Mouse (Mus musculus): ENCODE results near the gene Krtap4-6. TPM values are rescaled to one million over a fixed set of nuclear protein-coding genes. Genes with fewer than 3 reads are reported as not detected.
"Not testable (repeated sequence)": the region's sequence is repeated elsewhere in the genome, so short reads cannot be mapped to it uniquely, and the experiment has no call there.

The Krtap4-6 gene
- polyA plus RNA-seq, 1 experiment from 2014 or later = not detected

DNA sequence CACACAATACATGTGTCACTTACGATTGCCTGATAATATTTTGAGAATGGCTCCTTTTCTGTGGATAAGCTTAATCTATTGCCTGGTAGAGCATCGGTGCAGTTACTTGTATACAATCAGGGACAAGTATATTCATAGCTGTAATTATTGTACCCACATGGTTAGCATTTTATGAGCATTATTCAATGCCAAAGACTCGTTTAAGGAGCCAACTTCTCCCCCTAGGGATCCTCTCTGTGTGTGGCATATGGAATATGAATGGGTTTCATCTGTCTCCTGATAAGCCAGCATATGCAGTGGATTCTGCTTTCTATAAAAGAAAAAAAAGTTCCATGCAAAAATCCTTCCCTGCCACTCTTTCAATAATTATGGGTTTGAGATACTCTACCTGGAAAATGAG, 21.4 kb downstream of the Krtap4-6 start:
- H3K27ac ChIP-seq (ENCODE audit: low read length) = no peak overlapping the region
- no peaks in the 10 kb centered on the region for H3K27me3 ChIP-seq (replicated peaks; ENCODE audit: control insufficient read depth, insufficient read depth, low read length)
- H3K4me2 ChIP-seq (ENCODE audit: low read depth, low read length) = no peak overlapping the region
- no peaks in the 10 kb centered on the region for H3K4me1 ChIP-seq (ENCODE audit: control insufficient read depth, insufficient read depth, low read length)
- no peak overlapping the region for H3K9ac ChIP-seq (ENCODE audit: low read depth, low read length)
- no peak for ATAC-seq
- no peaks in the 10 kb centered on the region for H3K36me3 ChIP-seq (ENCODE audit: control insufficient read depth, insufficient read depth, low read length)
- WGBS = 76% methylated on average over 3 of the region's 3 CpGs
- H3K9me3 ChIP-seq (ENCODE audit: control insufficient read depth, low read length) = no peaks in the 10 kb centered on the region
- no peak overlapping the region for H3K4me3 ChIP-seq (ENCODE audit: low read length)

DNA sequence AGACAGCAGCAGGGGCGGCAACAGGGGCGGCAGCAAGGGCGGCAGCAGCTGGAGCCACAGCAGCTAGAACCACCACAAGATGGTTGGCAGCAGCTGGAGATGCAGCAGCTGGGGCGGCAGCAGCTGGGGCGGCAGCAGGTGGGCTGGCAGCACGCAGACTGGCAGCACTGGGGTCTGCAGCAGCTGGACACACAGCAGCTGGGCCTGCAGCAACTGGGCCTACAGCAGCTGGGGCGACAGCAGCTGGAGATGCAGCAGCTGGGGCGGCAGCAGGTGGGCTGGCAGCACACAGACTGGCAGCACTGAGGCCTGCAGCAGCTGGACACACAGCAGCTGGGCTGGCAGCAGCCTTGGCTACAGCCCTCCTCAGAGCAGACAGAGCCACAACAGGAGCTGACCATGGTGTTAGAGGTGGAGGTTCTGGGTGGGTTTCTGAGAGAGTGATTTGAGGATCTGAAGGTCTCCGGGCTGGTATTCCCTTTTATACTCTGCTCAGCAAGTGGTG, 22.1 kb downstream of the Krtap4-6 start, which contains the start of gene Krtap4-7:
Gene Krtap4-7 (minus strand): TSS at position 455 of the 505 bp plus-strand sequence.
- ATAC-seq; H3K4me3 ChIP-seq (ENCODE audit: low read length); H3K36me3 ChIP-seq (ENCODE audit: control insufficient read depth, insufficient read depth, low read length); H3K27me3 ChIP-seq (replicated peaks; ENCODE audit: control insufficient read depth, insufficient read depth, low read length); H3K27ac ChIP-seq (ENCODE audit: low read length); H3K9me3 ChIP-seq (ENCODE audit: control insufficient read depth, low read length); H3K4me1 ChIP-seq (ENCODE audit: control insufficient read depth, insufficient read depth, low read length); H3K9ac ChIP-seq (ENCODE audit: low read depth, low read length); H3K4me2 ChIP-seq (ENCODE audit: low read depth, low read length): not testable (repeated sequence)
- 83% methylated on average over 9 of the region's 9 CpGs for WGBS

DNA sequence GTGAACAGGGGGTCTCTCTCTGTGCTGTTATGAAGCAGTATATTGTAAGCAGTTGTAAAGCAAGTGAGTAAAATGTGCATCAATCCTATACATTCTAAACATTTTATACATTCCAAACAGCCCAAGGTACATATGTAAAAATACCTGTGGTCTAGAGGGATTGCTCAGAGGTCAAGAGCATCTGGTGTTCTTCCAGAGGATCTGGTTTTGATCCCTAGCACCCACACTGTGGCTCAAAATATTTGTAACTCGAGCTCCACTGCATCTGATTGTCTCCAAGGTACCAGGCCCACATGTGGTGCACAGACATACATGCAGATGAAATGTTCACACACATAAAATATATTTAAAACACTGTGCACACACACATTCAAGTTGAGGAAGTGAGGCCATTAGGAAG, 24.8 kb downstream of the Krtap4-6 start:
- no peaks in the 10 kb centered on the region for H3K4me1 ChIP-seq (ENCODE audit: control insufficient read depth, insufficient read depth, low read length)
- no peaks in the 10 kb centered on the region for H3K9me3 ChIP-seq (ENCODE audit: control insufficient read depth, low read length)
- H3K27me3 ChIP-seq (replicated peaks; ENCODE audit: control insufficient read depth, insufficient read depth, low read length) = no peaks in the 10 kb centered on the region
- H3K4me2 ChIP-seq (ENCODE audit: low read depth, low read length) = no peak overlapping the region
- 34% methylated on average over 1 of the region's 1 CpGs for WGBS
- no peak overlapping the region for H3K9ac ChIP-seq (ENCODE audit: low read depth, low read length)
- no peak for ATAC-seq
- H3K36me3 ChIP-seq (ENCODE audit: control insufficient read depth, insufficient read depth, low read length) = no peaks in the 10 kb centered on the region
- no peak overlapping the region for H3K27ac ChIP-seq (ENCODE audit: low read length)
- no peak overlapping the region for H3K4me3 ChIP-seq (ENCODE audit: low read length)

DNA sequence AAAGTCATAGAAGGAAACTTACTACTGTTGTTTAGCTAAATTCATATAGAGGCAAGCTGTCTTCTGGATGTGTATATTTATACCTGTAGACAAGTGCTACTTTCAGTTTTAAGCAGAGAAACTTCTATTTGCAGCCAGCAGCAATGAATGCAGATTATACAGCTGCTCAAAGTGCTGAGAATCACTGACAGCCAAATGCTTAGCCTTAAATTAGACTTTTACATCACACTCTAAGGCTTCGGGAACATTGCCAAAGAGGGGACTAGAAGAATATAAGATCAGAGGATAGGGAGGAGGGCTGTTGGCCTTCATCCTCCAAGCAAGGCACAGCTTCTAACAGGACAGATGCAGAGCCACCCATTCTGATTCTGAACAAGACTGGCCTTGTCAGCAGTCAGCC, 28.7 kb downstream of the Krtap4-6 start:
- no peak for ATAC-seq
- 81% methylated on average over 1 of the region's 1 CpGs for WGBS
- H3K27me3 ChIP-seq (replicated peaks; ENCODE audit: control insufficient read depth, insufficient read depth, low read length) = no peaks in the 10 kb centered on the region
- H3K4me1 ChIP-seq (ENCODE audit: control insufficient read depth, insufficient read depth, low read length) = no peaks in the 10 kb centered on the region
- no peak overlapping the region for H3K9ac ChIP-seq (ENCODE audit: low read depth, low read length)
- H3K4me2 ChIP-seq (ENCODE audit: low read depth, low read length) = no peak overlapping the region
- H3K36me3 ChIP-seq (ENCODE audit: control insufficient read depth, insufficient read depth, low read length) = no peaks in the 10 kb centered on the region
- H3K27ac ChIP-seq (ENCODE audit: low read length) = no peak overlapping the region
- H3K9me3 ChIP-seq (ENCODE audit: control insufficient read depth, low read length) = no peaks in the 10 kb centered on the region
- no peak overlapping the region for H3K4me3 ChIP-seq (ENCODE audit: low read length)

DNA sequence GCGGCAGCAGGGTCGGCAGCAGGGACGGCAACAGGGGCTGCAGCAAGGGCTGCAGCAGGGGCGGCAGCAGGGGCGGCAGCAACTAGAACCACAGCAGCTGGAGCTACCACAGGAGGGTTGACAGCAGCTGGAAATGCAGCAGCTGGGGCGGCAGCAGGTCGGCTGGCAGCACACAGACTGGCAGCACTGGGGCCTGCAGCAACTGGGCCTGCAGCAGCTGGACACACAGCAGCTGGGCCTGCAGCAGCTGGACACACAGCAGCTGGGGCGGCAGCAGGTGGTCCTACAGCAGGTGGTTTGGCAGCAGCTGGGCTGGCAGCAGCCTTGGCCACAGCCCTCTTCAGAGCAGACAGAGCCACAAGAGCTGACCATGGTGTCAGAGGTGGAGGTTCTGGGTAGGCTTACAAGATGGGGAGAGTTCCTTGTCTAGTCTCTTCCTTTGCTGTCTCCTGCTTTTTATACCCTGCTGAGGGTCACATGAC, 31.1 kb downstream of the Krtap4-6 start, which contains the start of gene Krtap4-2:
Gene Krtap4-2 (minus strand): TSS at position 432 of the 482 bp plus-strand sequence.
- no peak within 1 kb of the TSS for H3K27ac ChIP-seq (ENCODE audit: low read length)
- H3K4me1 ChIP-seq (ENCODE audit: control insufficient read depth, insufficient read depth, low read length) = no peaks in the 10 kb centered on the region
- WGBS = 42% methylated on average over 8 of the region's 8 CpGs
- no peak within 1 kb of the TSS for H3K4me3 ChIP-seq (ENCODE audit: low read length)
- no peak within 1 kb of the TSS for H3K4me2 ChIP-seq (ENCODE audit: low read depth, low read length)
- no peaks in the 10 kb centered on the region for H3K36me3 ChIP-seq (ENCODE audit: control insufficient read depth, insufficient read depth, low read length)
- H3K9me3 ChIP-seq (ENCODE audit: control insufficient read depth, low read length) = no peaks in the 10 kb centered on the region
- no peak within 1 kb of the TSS for H3K9ac ChIP-seq (ENCODE audit: low read depth, low read length)
- no peak for ATAC-seq
- no peaks in the 10 kb centered on the region for H3K27me3 ChIP-seq (replicated peaks; ENCODE audit: control insufficient read depth, insufficient read depth, low read length)

DNA sequence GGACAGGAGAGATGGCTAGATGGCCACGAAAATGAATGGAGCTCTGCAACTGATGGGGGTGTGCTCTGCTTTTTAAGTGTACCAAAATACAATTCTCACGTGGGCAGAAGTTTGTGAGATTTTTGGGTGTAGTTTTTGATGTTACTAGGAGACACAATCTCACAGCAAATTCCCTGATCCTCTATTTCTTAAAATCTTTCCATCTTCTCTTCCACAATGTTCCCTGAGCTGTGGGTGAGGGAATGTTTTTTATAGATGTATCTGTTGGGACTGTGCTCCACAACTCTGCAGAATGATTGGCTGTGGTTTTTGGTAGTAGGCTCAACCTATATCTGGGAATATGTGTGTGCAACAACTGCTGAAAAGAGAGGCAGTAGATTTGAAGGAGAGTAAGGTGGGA, 32.5 kb downstream of the Krtap4-6 start:
- Histone ChIP-seq H3K27ac (ENCODE audit: low read length) (no peak overlapping the region), H3K9ac (ENCODE audit: low read depth, low read length) (no peak overlapping the region), H3K27me3 (replicated peaks; ENCODE audit: control insufficient read depth, insufficient read depth, low read length) (no peaks in the 10 kb centered on the region), H3K4me2 (ENCODE audit: low read depth, low read length) (no peak overlapping the region), H3K9me3 (ENCODE audit: control insufficient read depth, low read length) (no peaks in the 10 kb centered on the region), H3K4me3 (ENCODE audit: low read length) (no peak overlapping the region), H3K4me1 (ENCODE audit: control insufficient read depth, insufficient read depth, low read length) (no peaks in the 10 kb centered on the region), H3K36me3 (ENCODE audit: control insufficient read depth, insufficient read depth, low read length) (no peaks in the 10 kb centered on the region)
- 71% methylated on average over 2 of the region's 2 CpGs for WGBS
- no peak for ATAC-seq

DNA sequence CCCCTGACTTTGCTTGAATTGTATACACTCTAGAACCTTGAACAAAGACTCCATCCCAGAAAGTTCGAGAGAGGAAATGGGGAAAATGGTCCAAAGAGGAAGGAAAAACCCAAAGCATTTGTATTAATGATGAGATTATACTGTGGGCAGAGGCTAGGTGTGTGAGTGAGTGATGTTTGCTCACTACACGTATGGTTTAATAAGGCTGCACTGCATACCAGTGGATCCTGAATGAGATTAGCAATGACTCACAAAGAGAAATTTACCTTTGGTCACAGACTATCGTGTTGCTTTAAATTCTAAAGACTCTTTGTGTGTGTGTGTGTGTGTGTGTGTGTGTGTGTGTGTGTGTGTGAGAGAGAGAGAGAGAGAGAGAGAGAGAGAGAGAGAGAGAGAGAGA, 34.9 kb downstream of the Krtap4-6 start:
- Histone ChIP-seq H3K27ac (ENCODE audit: low read length) (no peak overlapping the region), H3K36me3 (ENCODE audit: control insufficient read depth, insufficient read depth, low read length) (no peaks in the 10 kb centered on the region), H3K4me3 (ENCODE audit: low read length) (no peak overlapping the region), H3K9ac (ENCODE audit: low read depth, low read length) (no peak overlapping the region), H3K4me2 (ENCODE audit: low read depth, low read length) (no peak overlapping the region), H3K27me3 (replicated peaks; ENCODE audit: control insufficient read depth, insufficient read depth, low read length) (no peaks in the 10 kb centered on the region), H3K9me3 (ENCODE audit: control insufficient read depth, low read length) (no peaks in the 10 kb centered on the region), H3K4me1 (ENCODE audit: control insufficient read depth, insufficient read depth, low read length) (no peaks in the 10 kb centered on the region)
- no peak for ATAC-seq
- WGBS = 59% methylated on average over 3 of the region's 3 CpGs

DNA sequence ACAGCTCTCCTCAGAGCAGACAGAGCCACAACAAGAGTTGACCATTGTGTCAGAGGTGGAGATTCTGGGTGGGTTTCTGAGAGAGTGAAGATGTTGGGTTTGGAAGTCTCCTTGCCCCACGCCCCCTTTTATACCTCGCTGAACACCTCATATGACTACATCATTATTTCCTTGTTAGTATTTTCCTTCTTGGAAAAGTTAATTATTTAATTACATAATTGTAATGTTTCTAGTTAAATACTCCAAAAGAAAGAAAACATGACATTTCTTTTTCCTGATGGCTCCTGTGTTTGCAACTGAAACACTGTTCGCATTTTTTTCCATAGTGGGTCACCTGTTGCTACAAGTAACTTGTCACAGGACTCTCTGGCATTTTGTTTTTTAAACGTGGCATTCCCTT, 37.6 kb downstream of the Krtap4-6 start, which contains the start of gene Krtap4-1:
Gene Krtap4-1 (minus strand): TSS at position 101 of the 400 bp plus-strand sequence.
- Histone ChIP-seq H3K4me2 (ENCODE audit: low read depth, low read length) (no peak within 1 kb of the TSS), H3K36me3 (ENCODE audit: control insufficient read depth, insufficient read depth, low read length) (no peaks in the 10 kb centered on the region), H3K4me1 (ENCODE audit: control insufficient read depth, insufficient read depth, low read length) (no peaks in the 10 kb centered on the region), H3K9me3 (ENCODE audit: control insufficient read depth, low read length) (no peaks in the 10 kb centered on the region), H3K9ac (ENCODE audit: low read depth, low read length) (no peak within 1 kb of the TSS), H3K4me3 (ENCODE audit: low read length) (no peak within 1 kb of the TSS), H3K27ac (ENCODE audit: low read length) (no peak within 1 kb of the TSS), H3K27me3 (replicated peaks; ENCODE audit: control insufficient read depth, insufficient read depth, low read length) (no peaks in the 10 kb centered on the region)
- 79% methylated on average over 4 of the region's 4 CpGs for WGBS
- no peak for ATAC-seq

DNA sequence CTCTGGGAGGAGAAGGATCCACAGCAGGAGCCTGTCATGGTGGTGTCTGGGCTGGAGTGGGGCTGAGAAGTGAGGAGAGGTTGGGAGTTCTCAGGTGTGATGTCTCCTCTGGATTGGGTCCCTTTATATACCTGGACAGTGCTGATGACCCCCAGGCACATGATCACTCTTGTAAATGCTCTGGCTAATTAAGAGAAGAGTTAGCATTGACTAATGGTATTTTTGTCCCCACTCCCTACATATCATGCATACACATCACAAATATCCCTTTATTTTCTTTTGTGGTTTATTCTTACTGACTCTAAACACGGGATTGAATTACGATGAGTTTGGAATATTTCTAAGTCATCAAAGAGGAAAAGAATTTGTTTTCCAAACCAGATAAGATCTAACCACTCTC, 45.4 kb downstream of the Krtap4-6 start, which contains the start of gene Gm11562:
Gene Gm11562 (minus strand): TSS at position 101 of the 400 bp plus-strand sequence.
- WGBS = 76% methylated on average over 2 of the region's 2 CpGs
- no peaks in the 10 kb centered on the region for H3K36me3 ChIP-seq (ENCODE audit: control insufficient read depth, insufficient read depth, low read length)
- H3K27ac ChIP-seq (ENCODE audit: low read length) = no peak within 1 kb of the TSS
- H3K9me3 ChIP-seq (ENCODE audit: control insufficient read depth, low read length) = no peaks in the 10 kb centered on the region
- no peak within 1 kb of the TSS for H3K9ac ChIP-seq (ENCODE audit: low read depth, low read length)
- H3K4me2 ChIP-seq (ENCODE audit: low read depth, low read length) = no peak within 1 kb of the TSS
- no peaks in the 10 kb centered on the region for H3K27me3 ChIP-seq (replicated peaks; ENCODE audit: control insufficient read depth, insufficient read depth, low read length)
- no peak within 1 kb of the TSS for H3K4me3 ChIP-seq (ENCODE audit: low read length)
- ATAC-seq = no peak
- H3K4me1 ChIP-seq (ENCODE audit: control insufficient read depth, insufficient read depth, low read length) = no peaks in the 10 kb centered on the region
